Mouse (Mus musculus) liver, postnatal 0 days (tissue): ENCODE results near the gene Atp13a3. TPM values are rescaled to one million over a fixed set of nuclear protein-coding genes. Genes with fewer than 3 reads are reported as not detected.

Source experiments
- ATAC-seq: fragments of 200-750 bp; cut with Nextera tagmentation; 2 replicates; pipeline ENCODE4 v1.8.0; 2017; ENCODE audit warnings: mild to moderate bottlenecking, moderate library complexity
- DNase-seq: peaks from one replicate; pipeline ENCODE4 v3.0.0-alpha.2; 2016
- H3K27ac ChIP-seq: fragments of 300-500 bp; sonication (generic); 2 replicates; pipeline ENCODE4 v1.5.1; 2014; ENCODE audit warnings: antibody characterized with exemption, moderate library complexity, mild to moderate bottlenecking, low read depth
- H3K27me3 ChIP-seq: fragments of 300-500 bp; sonication (generic); 2 replicates; pipeline ENCODE4 v1.6.1; 2014; ENCODE audit warnings: low read length, control low read depth, mixed read lengths; ENCODE audit not compliant: insufficient read depth
- H3K36me3 ChIP-seq: fragments of 300-500 bp; sonication (generic); replicated peaks from 2 replicates; pipeline ENCODE4 v1.6.1; 2014; ENCODE audit warnings: mild to moderate bottlenecking, control low read depth, low read length, moderate library complexity, mixed read lengths; ENCODE audit not compliant: insufficient read depth
- H3K4me1 ChIP-seq: fragments of 300-500 bp; sonication (generic); 2 replicates; pipeline ENCODE4 v1.6.1; 2014; ENCODE audit warnings: antibody characterized with exemption, mild to moderate bottlenecking, control low read depth; ENCODE audit not compliant: insufficient read depth
- H3K4me2 ChIP-seq: fragments of 300-500 bp; sonication (generic); 2 replicates; pipeline ENCODE4 v1.6.1; 2014; ENCODE audit warnings: low read depth, mild to moderate bottlenecking, low read length, moderate library complexity, mixed read lengths
- H3K4me3 ChIP-seq: fragments of 300-500 bp; sonication (generic); 2 replicates; pipeline ENCODE4 v1.5.1; 2014; ENCODE audit warnings: low read depth, low read length
- H3K9ac ChIP-seq: fragments of 300-500 bp; sonication (generic); replicated peaks from 2 replicates; pipeline ENCODE4 v1.6.1; 2014; ENCODE audit warnings: mild to moderate bottlenecking, moderate library complexity
- H3K9me3 ChIP-seq: fragments of 300-500 bp; sonication (generic); 2 replicates; pipeline ENCODE4 v1.6.1; 2016; ENCODE audit warnings: mild to moderate bottlenecking, control low read depth, low read length, mixed read lengths
- CTCF ChIP-seq: sonication (generic); IDR thresholded peaks from 2 replicates; pipeline ENCODE4 v1.5.1; 2016; ENCODE audit warnings: antibody characterized with exemption, low read depth
- EP300 ChIP-seq: IDR thresholded peaks from 2 replicates; pipeline ENCODE4 v1.6.1; 2016; ENCODE audit warnings: antibody characterized with exemption, low read depth, mild to moderate bottlenecking
- WGBS: fragments of 180-500 bp; shearing (Covaris S2); extraction: QIAGEN DNeasy Blood & Tissue Kit; methylation state at CpG from one replicate; pipeline ENCODE4 v1.1.7; 2014; ENCODE audit not compliant: insufficient replicate concordance; 5-methylcytosine and 5-hydroxymethylcytosine counted together
- polyA plus RNA-seq: library from polyadenylated mRNA; unstranded; fragments of >200 nt; fragmentation: Nextera tagmentation; extraction: Ambion mirVana; gene quantifications from 2 replicates; pipeline ENCODE4 v1.2.1, GENCODE M21; 2015

Atp13a3 gene
- polyA plus RNA-seq, 1 experiment from 2014 or later = 9.9 TPM

DNA sequence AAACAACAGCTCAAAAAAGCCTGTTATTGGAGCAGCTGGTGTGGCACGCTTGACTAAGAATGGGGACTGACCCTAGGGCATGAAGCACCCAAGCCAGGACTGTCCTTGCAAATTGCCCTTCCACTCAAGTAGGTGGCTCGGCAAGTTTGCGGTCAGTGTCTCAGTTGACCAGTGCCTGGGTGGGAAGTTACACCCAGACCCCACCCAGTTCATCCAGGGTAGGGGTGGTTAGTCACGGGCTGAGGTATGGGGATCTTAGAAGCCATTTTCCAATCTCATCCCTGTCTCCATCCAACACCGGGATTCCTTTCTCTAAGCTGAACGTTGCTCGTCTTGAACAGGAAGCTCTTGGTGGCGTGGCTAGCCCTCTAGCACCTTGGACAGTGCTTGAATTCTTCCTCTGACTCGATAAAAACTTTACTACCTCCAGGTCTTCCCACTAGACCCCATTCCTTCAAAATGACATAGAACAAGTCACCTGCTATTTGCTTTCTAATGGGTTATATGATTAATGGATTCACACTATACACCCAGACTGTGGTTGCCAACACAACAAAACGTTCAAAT, 106.0 kb downstream of the Atp13a3 start:
- Histone ChIP-seq H3K4me3 (no peak overlapping the region), H3K27ac (no peak overlapping the region), H3K36me3 (no peaks in the 10 kb centered on the region), H3K9me3 (no peaks in the 10 kb centered on the region), H3K9ac (no peak overlapping the region), H3K4me1 (no peaks in the 10 kb centered on the region), H3K4me2 (no peak overlapping the region), H3K27me3 (0 out of 2 replicates have a peak, but pooled peaks cover 2% of the 10 kb centered on the region)
- TF ChIP-seq EP300 (no peak), CTCF (no peak)
- no peak for ATAC-seq
- DNase-seq = no peak
- WGBS = 50% methylated on average over 10 of the region's 10 CpGs

- H3K4me3 ChIP-seq = no peak overlapping the region
- no peak overlapping the region for H3K4me2 ChIP-seq
- H3K4me1 ChIP-seq = no peaks in the 10 kb centered on the region
- no peak overlapping the region for H3K27ac ChIP-seq
- no peaks in the 10 kb centered on the region for H3K36me3 ChIP-seq
- H3K9me3 ChIP-seq = no peaks in the 10 kb centered on the region
- no peak for TF ChIP-seq CTCF
- TF ChIP-seq EP300 = no peak
- H3K9ac ChIP-seq = no peak overlapping the region
- ATAC-seq = no peak
- no peak for DNase-seq
- 0 out of 2 replicates have a peak, but pooled peaks cover 2% of the 10 kb centered on the region for H3K27me3 ChIP-seq
- WGBS = 78% methylated on average over 7 of the region's 7 CpGs
Measured at GRCm38 (mm10) chr16:30297450-30297849, 108.3 kb downstream of the Atp13a3 start.

DNA sequence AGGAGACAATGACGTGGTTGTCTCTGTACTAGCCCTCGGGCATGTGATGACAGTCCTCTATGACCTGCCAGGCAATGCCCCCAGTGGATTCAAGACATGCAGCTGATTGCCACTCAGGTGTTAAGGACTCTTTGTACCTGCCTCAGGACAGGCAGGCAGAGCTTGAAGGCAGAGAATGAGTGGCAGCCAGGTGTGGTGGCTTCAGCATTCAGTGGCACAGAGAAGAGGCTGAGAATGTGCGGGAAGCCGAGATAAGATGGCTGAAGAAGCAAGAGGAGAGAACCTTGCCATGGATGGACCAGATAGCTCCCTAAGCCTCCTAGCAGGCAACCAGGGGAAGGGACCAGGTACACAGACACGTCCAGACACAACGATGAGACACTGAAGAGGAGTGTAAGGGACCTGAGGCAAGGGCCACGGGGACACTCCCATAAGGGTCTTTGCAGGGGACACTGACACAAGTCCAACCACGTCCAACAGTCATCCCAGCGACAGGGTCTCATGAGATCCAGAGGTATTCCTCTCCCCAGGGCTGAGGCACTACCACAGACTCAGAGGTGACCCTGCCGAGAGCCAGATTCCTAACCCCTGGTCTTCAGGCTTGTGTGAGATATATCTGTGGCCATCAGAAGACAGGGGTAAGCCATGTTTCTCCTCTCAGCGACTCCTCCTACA, 109.0 kb downstream of the Atp13a3 start:
- TF ChIP-seq EP300 = no peak
- no peak for TF ChIP-seq CTCF
- H3K4me1 ChIP-seq = no peaks in the 10 kb centered on the region
- no peak overlapping the region for H3K4me3 ChIP-seq
- H3K36me3 ChIP-seq = no peaks in the 10 kb centered on the region
- 0 out of 2 replicates have a peak, but pooled peaks cover 2% of the 10 kb centered on the region for H3K27me3 ChIP-seq
- H3K9me3 ChIP-seq = no peaks in the 10 kb centered on the region
- no peak overlapping the region for H3K4me2 ChIP-seq
- no peak overlapping the region for H3K9ac ChIP-seq
- H3K27ac ChIP-seq = no peak overlapping the region
- 75% methylated on average over 11 of the region's 11 CpGs for WGBS
- no peak for DNase-seq
- no peak for ATAC-seq

- ATAC-seq (no peak), DNase-seq (no peak)
- no peaks in the 10 kb centered on the region for H3K4me1 ChIP-seq
- no peak overlapping the region for H3K9ac ChIP-seq
- WGBS = 75% methylated on average over 7 of the region's 7 CpGs
- TF ChIP-seq CTCF = no peak
- TF ChIP-seq EP300 = no peak
- no peak overlapping the region for H3K4me3 ChIP-seq
- no peak overlapping the region for H3K4me2 ChIP-seq
- no peaks in the 10 kb centered on the region for H3K36me3 ChIP-seq
- no peak overlapping the region for H3K27ac ChIP-seq
- H3K27me3 ChIP-seq = no peaks in the 10 kb centered on the region
- no peaks in the 10 kb centered on the region for H3K9me3 ChIP-seq
Measured at GRCm38 (mm10) chr16:30295106-30295505, 110.7 kb downstream of the Atp13a3 start.

- ATAC-seq = no peak
- Histone ChIP-seq H3K4me2 (no peak overlapping the region), H3K36me3 (no peaks in the 10 kb centered on the region), H3K4me3 (no peak overlapping the region), H3K27me3 (no peaks in the 10 kb centered on the region), H3K9me3 (no peaks in the 10 kb centered on the region), H3K9ac (no peak overlapping the region), H3K27ac (no peak overlapping the region), H3K4me1 (no peaks in the 10 kb centered on the region)
- WGBS = 74% methylated on average over 6 of the region's 6 CpGs
- TF ChIP-seq EP300 (no peak), CTCF (no peak)
- DNase-seq = no peak
Measured at GRCm38 (mm10) chr16:30290436-30290835, 115.3 kb downstream of the Atp13a3 start.

DNA sequence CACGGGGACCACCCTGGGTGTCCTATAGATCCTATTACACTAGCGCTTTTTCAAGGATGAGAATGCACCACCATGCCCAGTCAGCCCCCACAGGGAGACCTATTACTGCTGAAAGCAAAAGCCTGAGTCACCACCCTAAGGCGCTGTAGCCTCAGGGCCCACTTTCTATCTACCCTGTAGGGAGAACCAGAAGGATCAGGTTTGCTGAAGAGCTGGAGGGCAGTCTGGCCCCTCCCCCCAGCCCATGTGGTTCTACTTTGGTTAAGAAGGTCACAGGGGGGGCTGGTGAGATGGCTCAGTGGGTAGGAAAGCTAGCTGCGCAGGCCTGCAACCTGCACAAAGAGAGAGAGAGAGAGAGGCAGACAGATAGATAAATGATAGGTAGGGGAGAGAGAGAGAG, 120.1 kb downstream of the Atp13a3 start:
- Histone ChIP-seq H3K4me2 (no peak overlapping the region), H3K27ac (no peak overlapping the region), H3K4me1 (peaks cover 6% of the 10 kb centered on the region; the same call in 1 of the 2 replicates), H3K27me3 (peaks cover 30% of the 10 kb centered on the region), H3K36me3 (no peaks in the 10 kb centered on the region), H3K9ac (no peak overlapping the region), H3K9me3 (no peaks in the 10 kb centered on the region), H3K4me3 (no peak overlapping the region)
- 67% methylated on average over 4 of the region's 4 CpGs for WGBS
- ATAC-seq (no peak), DNase-seq (no peak)
- TF ChIP-seq EP300 (no peak), CTCF (no peak)
